Mouse (Mus musculus): Measurements from ENCODE around the gene Fn1.

DNA sequence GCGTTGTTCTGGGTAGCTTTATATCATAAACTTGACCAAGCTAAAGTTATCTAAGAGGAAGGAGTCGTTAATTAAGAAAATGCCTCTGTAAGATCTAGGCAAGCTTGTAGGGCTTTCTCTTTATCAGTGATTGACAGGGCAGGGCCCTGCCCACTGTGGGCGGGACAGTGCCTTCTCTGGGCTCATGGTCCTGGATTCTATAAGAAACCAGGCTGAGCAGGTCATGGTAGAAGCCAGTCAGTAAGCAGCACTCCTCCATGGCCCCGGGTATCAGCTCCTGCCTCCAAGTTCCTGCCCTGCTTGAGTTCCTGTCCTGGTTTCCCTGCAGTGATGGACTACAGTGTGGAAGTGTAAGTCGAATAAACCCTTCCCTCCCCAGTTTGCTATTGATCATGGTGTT, 43.1 kb downstream of the Fn1 start:
- no peak for TF ChIP-seq CTCF (IDR thresholded peaks at IDR 0.05; ENCODE audit: control insufficient read depth, insufficient read depth, insufficient read length)
- TF ChIP-seq MYOG (IDR thresholded peaks at IDR 0.05; ENCODE audit: control insufficient read depth, extremely low read depth, insufficient read length), result no peak
